Mouse (Mus musculus): ENCODE measurements around the gene Scml4. TPM values are rescaled to one million over a fixed set of nuclear protein-coding genes. Genes with fewer than 3 reads are reported as not detected.

The Scml4 gene
- total and polyA plus RNA-seq, 3 experiments = 0.84 to 1.3 (median 1.3) TPM

- no peak overlapping the region for H3K9ac ChIP-seq (ENCODE audit: low read depth, low read length)
- peaks cover 6% of the 10 kb centered on the region for H3K4me1 ChIP-seq (ENCODE audit: control insufficient read depth, insufficient read depth, low read length)
- DNase-seq = peak in 1 of 2 experiments; percentile 35
- H3K79me2 ChIP-seq (replicated peaks; ENCODE audit: control insufficient read depth, insufficient read depth, low read length) = no peaks in the 10 kb centered on the region
- TF ChIP-seq EP300 (IDR thresholded peaks at IDR 0.05; ENCODE audit: insufficient read depth, low read depth, low read length) (no peak), CTCF (IDR thresholded peaks at IDR 0.05) (no peak)
- no peak overlapping the region for H3K4me3 ChIP-seq
- intact Hi-C loops (cut with DNase I) = no loop called here
- 63% methylated on average over 4 of the region's 4 CpGs for WGBS
- no peaks in the 10 kb centered on the region for H3K36me3 ChIP-seq (ENCODE audit: control insufficient read depth, insufficient read depth, low read length)
- H3K27me3 ChIP-seq (ENCODE audit: control insufficient read depth, insufficient read depth, low read length) = no peaks in the 10 kb centered on the region
- no peak overlapping the region for H3K27ac ChIP-seq
Observed at GRCm38 (mm10) chr10:42890365-42890764, 30.2 kb downstream of the Scml4 start.

GRCm38 (mm10) chr10:42892250-42892649, 32.1 kb downstream of the Scml4 start:
- intact Hi-C loops (cut with DNase I) = no loop called here
- WGBS = 71% methylated on average over 4 of the region's 4 CpGs
- Histone ChIP-seq H3K36me3 (ENCODE audit: control insufficient read depth, insufficient read depth, low read length) (no peaks in the 10 kb centered on the region), H3K79me2 (replicated peaks; ENCODE audit: control insufficient read depth, insufficient read depth, low read length) (no peaks in the 10 kb centered on the region), H3K4me3 (no peak overlapping the region), H3K27ac (no peak overlapping the region), H3K4me1 (ENCODE audit: control insufficient read depth, insufficient read depth, low read length) (peaks cover 6% of the 10 kb centered on the region), H3K9ac (ENCODE audit: low read depth, low read length) (no peak overlapping the region), H3K27me3 (ENCODE audit: control insufficient read depth, insufficient read depth, low read length) (no peaks in the 10 kb centered on the region)
- TF ChIP-seq CTCF (IDR thresholded peaks at IDR 0.05) (no peak), POLR2A (IDR thresholded peaks at IDR 0.05; ENCODE audit: insufficient read depth, low read depth, low read length) (no peak), EP300 (IDR thresholded peaks at IDR 0.05; ENCODE audit: insufficient read depth, low read depth, low read length) (no peak)
- no peak for DNase-seq

- intact Hi-C loops (cut with DNase I) = no loop called here
- Histone ChIP-seq H3K27me3 (ENCODE audit: control insufficient read depth, insufficient read depth, low read length) (no peaks in the 10 kb centered on the region), H3K79me2 (replicated peaks; ENCODE audit: control insufficient read depth, insufficient read depth, low read length) (no peaks in the 10 kb centered on the region), H3K36me3 (ENCODE audit: control insufficient read depth, insufficient read depth, low read length) (no peaks in the 10 kb centered on the region), H3K4me1 (ENCODE audit: control insufficient read depth, insufficient read depth, low read length) (peaks cover 6% of the 10 kb centered on the region), H3K27ac (no peak overlapping the region), H3K4me3 (no peak overlapping the region), H3K9ac (ENCODE audit: low read depth, low read length) (no peak overlapping the region)
- no peak for TF ChIP-seq EP300 (IDR thresholded peaks at IDR 0.05; ENCODE audit: insufficient read depth, low read depth, low read length)
- TF ChIP-seq CTCF (IDR thresholded peaks at IDR 0.05) = no peak
- no peak for TF ChIP-seq POLR2A (IDR thresholded peaks at IDR 0.05; ENCODE audit: insufficient read depth, low read depth, low read length)
- DNase-seq = no peak
- 58% methylated on average over 4 of the region's 4 CpGs for WGBS
Observed at GRCm38 (mm10) chr10:42892987-42893386, 32.8 kb downstream of the Scml4 start.

GRCm38 (mm10) chr10:42893857-42894256, 33.7 kb downstream of the Scml4 start:
- no peak overlapping the region for H3K9ac ChIP-seq (ENCODE audit: low read depth, low read length)
- 47% methylated on average over 8 of the region's 8 CpGs for WGBS
- TF ChIP-seq POLR2A (IDR thresholded peaks at IDR 0.05; ENCODE audit: insufficient read depth, low read depth, low read length) = no peak
- TF ChIP-seq CTCF (IDR thresholded peaks at IDR 0.05) = no peak
- TF ChIP-seq EP300 (IDR thresholded peaks at IDR 0.05; ENCODE audit: insufficient read depth, low read depth, low read length) = no peak
- no peaks in the 10 kb centered on the region for H3K79me2 ChIP-seq (replicated peaks; ENCODE audit: control insufficient read depth, insufficient read depth, low read length)
- H3K36me3 ChIP-seq (ENCODE audit: control insufficient read depth, insufficient read depth, low read length) = no peaks in the 10 kb centered on the region
- H3K27ac ChIP-seq = no peak overlapping the region
- no peaks in the 10 kb centered on the region for H3K27me3 ChIP-seq (ENCODE audit: control insufficient read depth, insufficient read depth, low read length)
- intact Hi-C loops (cut with DNase I) = no loop called here
- H3K4me1 ChIP-seq (ENCODE audit: control insufficient read depth, insufficient read depth, low read length) = peaks cover 4% of the 10 kb centered on the region; the same call in 1 of the 2 replicates
- peak in 1 of 2 experiments; percentile 13 for DNase-seq
- no peak overlapping the region for H3K4me3 ChIP-seq

GRCm38 (mm10) chr10:42894263-42894662, 34.1 kb downstream of the Scml4 start:
- no peak for DNase-seq
- Histone ChIP-seq H3K4me3 (no peak overlapping the region), H3K27ac (no peak overlapping the region), H3K4me1 (ENCODE audit: control insufficient read depth, insufficient read depth, low read length) (peaks cover 4% of the 10 kb centered on the region; the same call in 1 of the 2 replicates), H3K9ac (ENCODE audit: low read depth, low read length) (no peak overlapping the region), H3K27me3 (ENCODE audit: control insufficient read depth, insufficient read depth, low read length) (no peaks in the 10 kb centered on the region), H3K79me2 (replicated peaks; ENCODE audit: control insufficient read depth, insufficient read depth, low read length) (no peaks in the 10 kb centered on the region), H3K36me3 (ENCODE audit: control insufficient read depth, insufficient read depth, low read length) (no peaks in the 10 kb centered on the region)
- TF ChIP-seq EP300 (IDR thresholded peaks at IDR 0.05; ENCODE audit: insufficient read depth, low read depth, low read length) = 0 out of 2 replicates have a peak, but pooled peaks have one; percentile 49
- no peak for TF ChIP-seq POLR2A (IDR thresholded peaks at IDR 0.05; ENCODE audit: insufficient read depth, low read depth, low read length)
- TF ChIP-seq CTCF (IDR thresholded peaks at IDR 0.05) = no peak
- intact Hi-C loops (cut with DNase I) = no loop called here
- 39% methylated on average over 3 of the region's 3 CpGs for WGBS

GRCm38 (mm10) chr10:42894696-42895095, 34.5 kb downstream of the Scml4 start:
- intact Hi-C loops (cut with DNase I) = no loop called here
- no peak for DNase-seq

More at GRCm38 (mm10) chr10:42894696-42895095, 34.5 kb downstream of the Scml4 start:
- H3K9ac ChIP-seq (ENCODE audit: low read depth, low read length) = no peak overlapping the region
- peaks cover 4% of the 10 kb centered on the region; the same call in 1 of the 2 replicates for H3K4me1 ChIP-seq (ENCODE audit: control insufficient read depth, insufficient read depth, low read length)
- no peaks in the 10 kb centered on the region for H3K36me3 ChIP-seq (ENCODE audit: control insufficient read depth, insufficient read depth, low read length)
- H3K27ac ChIP-seq = no peak overlapping the region
- WGBS = 46% methylated on average over 7 of the region's 7 CpGs
- H3K4me3 ChIP-seq = no peak overlapping the region
- TF ChIP-seq CTCF (IDR thresholded peaks at IDR 0.05) = no peak
- TF ChIP-seq EP300 (IDR thresholded peaks at IDR 0.05; ENCODE audit: insufficient read depth, low read depth, low read length) = no peak
- H3K27me3 ChIP-seq (ENCODE audit: control insufficient read depth, insufficient read depth, low read length) = no peaks in the 10 kb centered on the region
- no peaks in the 10 kb centered on the region for H3K79me2 ChIP-seq (replicated peaks; ENCODE audit: control insufficient read depth, insufficient read depth, low read length)
